Mouse (Mus musculus): ENCODE measurements around the gene Sgca. TPM values are rescaled to one million over a fixed set of nuclear protein-coding genes. Genes with fewer than 3 reads are reported as not detected.

Sgca gene
- polyA plus RNA-seq, 1 experiment from 2014 or later: 0.28 TPM

- H3K27ac ChIP-seq: no peak overlapping the region
- no peak for TF ChIP-seq CTCF (IDR thresholded peaks at IDR 0.05; ENCODE audit: low read depth)
- ATAC-seq (replicated peaks; ENCODE audit: low FRiP score, low read depth) (peak; percentile 43), DNase-seq (ENCODE audit: low spot score) (no peak)
- H3K4me2 ChIP-seq (ENCODE audit: low read length): no peak overlapping the region
- H3K27me3 ChIP-seq (ENCODE audit: insufficient read depth, low read length): no peaks in the 10 kb centered on the region
- WGBS: 63% methylated on average over 5 of the region's 5 CpGs
- no peaks in the 10 kb centered on the region; the same call in none of the 2 replicates for H3K4me1 ChIP-seq (replicated peaks; ENCODE audit: insufficient read depth, low read length)
- no peak overlapping the region for H3K9ac ChIP-seq (ENCODE audit: low read depth, low read length)
- H3K36me3 ChIP-seq (ENCODE audit: insufficient read depth, low read length): no peaks in the 10 kb centered on the region
- no peak overlapping the region for H3K4me3 ChIP-seq (replicated peaks; ENCODE audit: low read depth, low read length)
- H3K9me3 ChIP-seq (replicated peaks; ENCODE audit: low read length): no peaks in the 10 kb centered on the region
These were observed 13.5 kb downstream of the Sgca start for GRCm38 (mm10) chr11:94962534-94963101.

GRCm38 (mm10) chr11:94958065-94958858 lies 17.9 kb downstream of the Sgca start:
- 6% methylated on average over 8 of the region's 8 CpGs for WGBS
- ATAC-seq (replicated peaks; ENCODE audit: low FRiP score, low read depth) (peak; percentile 31; the same call in 1 of the 2 replicates), DNase-seq (ENCODE audit: low spot score) (peak; percentile 71)
- no peak overlapping the region for H3K4me2 ChIP-seq (ENCODE audit: low read length)
- peak overlapping the region; percentile 44; the same call in 1 of the 2 replicates for H3K27ac ChIP-seq
- no peaks in the 10 kb centered on the region for H3K9me3 ChIP-seq (replicated peaks; ENCODE audit: low read length)
- no peaks in the 10 kb centered on the region for H3K36me3 ChIP-seq (ENCODE audit: insufficient read depth, low read length)
- no peaks in the 10 kb centered on the region; the same call in none of the 2 replicates for H3K4me1 ChIP-seq (replicated peaks; ENCODE audit: insufficient read depth, low read length)
- H3K27me3 ChIP-seq (ENCODE audit: insufficient read depth, low read length): no peaks in the 10 kb centered on the region
- no peak overlapping the region for H3K4me3 ChIP-seq (replicated peaks; ENCODE audit: low read depth, low read length)
- no peak overlapping the region for H3K9ac ChIP-seq (ENCODE audit: low read depth, low read length)
- TF ChIP-seq CTCF (IDR thresholded peaks at IDR 0.05; ENCODE audit: low read depth): no peak

GRCm38 (mm10) chr11:94957693-94958064 lies 18.4 kb downstream of the Sgca start:
- 84% methylated on average over 9 of the region's 9 CpGs for WGBS
- TF ChIP-seq CTCF (IDR thresholded peaks at IDR 0.05; ENCODE audit: low read depth): no peak
- Histone ChIP-seq H3K9ac (ENCODE audit: low read depth, low read length) (no peak overlapping the region), H3K4me1 (replicated peaks; ENCODE audit: insufficient read depth, low read length) (no peaks in the 10 kb centered on the region; the same call in none of the 2 replicates), H3K27me3 (ENCODE audit: insufficient read depth, low read length) (no peaks in the 10 kb centered on the region), H3K36me3 (ENCODE audit: insufficient read depth, low read length) (no peaks in the 10 kb centered on the region), H3K4me2 (ENCODE audit: low read length) (no peak overlapping the region), H3K9me3 (replicated peaks; ENCODE audit: low read length) (no peaks in the 10 kb centered on the region), H3K27ac (peak overlapping the region; percentile 44; the same call in 1 of the 2 replicates), H3K4me3 (replicated peaks; ENCODE audit: low read depth, low read length) (no peak overlapping the region)
- no peak for DNase-seq (ENCODE audit: low spot score)
- no peak for ATAC-seq (replicated peaks; ENCODE audit: low FRiP score, low read depth)

- 83% methylated on average over 9 of the region's 9 CpGs for WGBS
- Histone ChIP-seq H3K4me1 (replicated peaks; ENCODE audit: insufficient read depth, low read length) (no peaks in the 10 kb centered on the region; the same call in 1 of the 2 replicates), H3K4me2 (ENCODE audit: low read length) (no peak overlapping the region), H3K27ac (no peak overlapping the region), H3K4me3 (replicated peaks; ENCODE audit: low read depth, low read length) (no peak overlapping the region), H3K9ac (ENCODE audit: low read depth, low read length) (no peak overlapping the region), H3K9me3 (replicated peaks; ENCODE audit: low read length) (no peaks in the 10 kb centered on the region), H3K36me3 (ENCODE audit: insufficient read depth, low read length) (peaks cover 6% of the 10 kb centered on the region; the same call in 1 of the 2 replicates), H3K27me3 (ENCODE audit: insufficient read depth, low read length) (no peaks in the 10 kb centered on the region)
- ATAC-seq (replicated peaks; ENCODE audit: low FRiP score, low read depth) (no peak), DNase-seq (ENCODE audit: low spot score) (no peak)
- no peak for TF ChIP-seq CTCF (IDR thresholded peaks at IDR 0.05; ENCODE audit: low read depth)
These were observed 21.0 kb downstream of the Sgca start for GRCm38 (mm10) chr11:94955103-94955502.

GRCm38 (mm10) chr11:94952169-94952568 lies 24.0 kb downstream of the Sgca start:
- WGBS: 7% methylated on average over 6 of the region's 6 CpGs

GRCm38 (mm10) chr11:94945236-94945635 lies 30.9 kb downstream of the Sgca start:
- WGBS: 82% methylated on average over 12 of the region's 12 CpGs
- H3K27ac ChIP-seq: no peak overlapping the region
- no peaks in the 10 kb centered on the region for H3K4me1 ChIP-seq (replicated peaks; ENCODE audit: insufficient read depth, low read length)
- H3K9ac ChIP-seq (ENCODE audit: low read depth, low read length): no peak overlapping the region
- DNase-seq (ENCODE audit: low spot score): no peak
- H3K36me3 ChIP-seq (ENCODE audit: insufficient read depth, low read length): peaks cover 9% of the 10 kb centered on the region; the same call in 1 of the 2 replicates
- TF ChIP-seq CTCF (IDR thresholded peaks at IDR 0.05; ENCODE audit: low read depth): no peak
- ATAC-seq (replicated peaks; ENCODE audit: low FRiP score, low read depth): no peak
- no peaks in the 10 kb centered on the region for H3K27me3 ChIP-seq (ENCODE audit: insufficient read depth, low read length)
- no peak overlapping the region for H3K4me3 ChIP-seq (replicated peaks; ENCODE audit: low read depth, low read length)
- no peak overlapping the region for H3K4me2 ChIP-seq (ENCODE audit: low read length)
- H3K9me3 ChIP-seq (replicated peaks; ENCODE audit: low read length): no peaks in the 10 kb centered on the region

More at GRCm38 (mm10) chr11:94952169-94952568, 24.0 kb downstream of the Sgca start:
- TF ChIP-seq CTCF (IDR thresholded peaks at IDR 0.05; ENCODE audit: low read depth): no peak
- Histone ChIP-seq H3K4me1 (replicated peaks; ENCODE audit: insufficient read depth, low read length) (no peaks in the 10 kb centered on the region), H3K4me3 (replicated peaks; ENCODE audit: low read depth, low read length) (no peak overlapping the region), H3K4me2 (ENCODE audit: low read length) (no peak overlapping the region), H3K9ac (ENCODE audit: low read depth, low read length) (no peak overlapping the region), H3K36me3 (ENCODE audit: insufficient read depth, low read length) (peaks cover 8% of the 10 kb centered on the region; the same call in 1 of the 2 replicates), H3K27ac (no peak overlapping the region), H3K9me3 (replicated peaks; ENCODE audit: low read length) (no peaks in the 10 kb centered on the region), H3K27me3 (ENCODE audit: insufficient read depth, low read length) (no peaks in the 10 kb centered on the region)
- ATAC-seq (replicated peaks; ENCODE audit: low FRiP score, low read depth) (no peak), DNase-seq (ENCODE audit: low spot score) (no peak)

Measured in kidney, postnatal 0 days (tissue).